Mouse (Mus musculus) stomach, embryonic 14.5 days (tissue): ENCODE data around the gene Gpat3. TPM values are rescaled to one million over a fixed set of nuclear protein-coding genes. Genes with fewer than 3 reads are reported as not detected.

Experiments
- polyA plus RNA-seq: library from polyadenylated mRNA; unstranded; fragments of >200 nt; fragmentation: Nextera tagmentation; extraction: Ambion mirVana; gene quantifications from 2 replicates; pipeline ENCODE4 v1.2.1, GENCODE M21; 2014

Gene Gpat3
- polyA plus RNA-seq, 1 experiment from 2014 or later: 2.0 TPM

Other genes with a start within 250 kb of the Gpat3 start
- 67.9 and 75.2 TPM in 2 replicates for gene Coq2, start 170.6 kb upstream of the Gpat3 start, polyA plus RNA-seq
- gene Hpse, start 126.0 kb upstream of the Gpat3 start, polyA plus RNA-seq: 4.9 and 6.5 TPM in 2 replicates
- 21.0 and 22.2 TPM in 2 replicates for gene Helq, start 47.1 kb upstream of the Gpat3 start, polyA plus RNA-seq
- gene Mrps18c, start 47.1 kb upstream of the Gpat3 start, polyA plus RNA-seq: 173 and 176 TPM in 2 replicates
- gene Abraxas1, start 24.7 kb upstream of the Gpat3 start, polyA plus RNA-seq: 30.3 and 35.1 TPM in 2 replicates